Mouse (Mus musculus) stomach, postnatal 0 days (tissue): Measurements from ENCODE around the gene 1810013L24Rik. TPM values are rescaled to one million over a fixed set of nuclear protein-coding genes. Genes with fewer than 3 reads are reported as not detected.

Experiments used
- ATAC-seq: fragments of 200-750 bp; cut with Nextera tagmentation; 2 replicates; pipeline ENCODE4 v1.8.0; 2017; ENCODE audit not compliant: low FRiP score, low TSS enrichment
- DNase-seq: peaks from one replicate; pipeline ENCODE4 v3.0.0-alpha.2; 2016; ENCODE audit warnings: low spot score
- H3K27ac ChIP-seq: fragments of 300-500 bp; sonication (generic); replicated peaks from 2 replicates; pipeline ENCODE4 v1.5.1; 2014; ENCODE audit warnings: mild to moderate bottlenecking, control low read depth
- H3K27me3 ChIP-seq: fragments of 300-500 bp; sonication (generic); 2 replicates; pipeline ENCODE4 v1.6.1; 2014; ENCODE audit warnings: low read length; ENCODE audit not compliant: control insufficient read depth, insufficient read depth
- H3K36me3 ChIP-seq: fragments of 300-500 bp; sonication (generic); 2 replicates; pipeline ENCODE4 v1.6.1; 2014; ENCODE audit warnings: low read length, mixed read lengths; ENCODE audit not compliant: control insufficient read depth, insufficient read depth
- H3K4me1 ChIP-seq: fragments of 300-500 bp; sonication (generic); replicated peaks from 2 replicates; pipeline ENCODE4 v1.6.1; 2014; ENCODE audit warnings: antibody characterized with exemption; ENCODE audit not compliant: control insufficient read depth, insufficient read depth
- H3K4me2 ChIP-seq: fragments of 300-500 bp; sonication (generic); replicated peaks from 2 replicates; pipeline ENCODE4 v1.6.1; 2014; ENCODE audit warnings: low read depth, mild to moderate bottlenecking, control low read depth, moderate library complexity
- H3K4me3 ChIP-seq: fragments of 300-500 bp; sonication (generic); 2 replicates; pipeline ENCODE4 v1.5.1; 2014; ENCODE audit warnings: low read depth, low read length, control low read depth
- H3K9ac ChIP-seq: fragments of 300-500 bp; sonication (generic); 2 replicates; pipeline ENCODE4 v1.6.1; 2014; ENCODE audit warnings: mild to moderate bottlenecking, low read length, control low read depth, mixed read lengths
- H3K9me3 ChIP-seq: fragments of 300-500 bp; sonication (generic); 2 replicates; pipeline ENCODE4 v1.6.1; 2016; ENCODE audit warnings: low read length; ENCODE audit not compliant: control insufficient read depth
- CTCF ChIP-seq: IDR thresholded peaks from 2 replicates; pipeline ENCODE4 v1.5.1; 2016; ENCODE audit warnings: antibody characterized with exemption, low read depth, mild to moderate bottlenecking, moderate library complexity
- EP300 ChIP-seq: optimal IDR thresholded peaks from 2 replicates; pipeline ENCODE3; 2016; ENCODE audit warnings: antibody characterized with exemption
- WGBS: fragments of 180-500 bp; shearing (Covaris S2); extraction: QIAGEN DNeasy Blood & Tissue Kit; methylation state at CpG from one replicate; pipeline ENCODE4 v1.1.7; 2014; 5-methylcytosine and 5-hydroxymethylcytosine counted together
- polyA plus RNA-seq: library from polyadenylated mRNA; unstranded; fragments of >200 nt; fragmentation: Nextera tagmentation; extraction: Ambion mirVana; gene quantifications from 2 replicates; pipeline ENCODE4 v1.2.1, GENCODE M21; 2015

Gene 1810013L24Rik
- polyA plus RNA-seq, 1 experiment from 2014 or later: 15.6 TPM

GRCm38 (mm10) chr16:8817872-8818271, 12.0 kb upstream of the 1810013L24Rik start:
- ATAC-seq: no peak
- no peak overlapping the region for H3K9ac ChIP-seq
- no peaks in the 10 kb centered on the region for H3K9me3 ChIP-seq
- H3K4me3 ChIP-seq: no peak overlapping the region
- WGBS: 73% methylated on average over 4 of the region's 4 CpGs
- no peak overlapping the region for H3K27ac ChIP-seq
- H3K4me1 ChIP-seq: no peaks in the 10 kb centered on the region
- TF ChIP-seq CTCF: no peak
- no peak for TF ChIP-seq EP300
- no peaks in the 10 kb centered on the region for H3K36me3 ChIP-seq
- DNase-seq: no peak
- no peak overlapping the region for H3K4me2 ChIP-seq
- H3K27me3 ChIP-seq: no peaks in the 10 kb centered on the region

- H3K27me3 ChIP-seq: no peaks in the 10 kb centered on the region
- no peak overlapping the region for H3K9ac ChIP-seq
- no peak overlapping the region for H3K4me2 ChIP-seq
- TF ChIP-seq CTCF (no peak), EP300 (no peak)
- 27% methylated on average over 1 of the region's 1 CpGs for WGBS
- H3K4me3 ChIP-seq: no peak overlapping the region
- peak; percentile 89 for ATAC-seq
- no peaks in the 10 kb centered on the region for H3K4me1 ChIP-seq
- DNase-seq: peak; percentile 76
- H3K36me3 ChIP-seq: no peaks in the 10 kb centered on the region
- no peaks in the 10 kb centered on the region for H3K9me3 ChIP-seq
- H3K27ac ChIP-seq: no peak overlapping the region
These were observed 8.5 kb upstream of the 1810013L24Rik start for GRCm38 (mm10) chr16:8821429-8821828.

- H3K4me3 ChIP-seq: no peak overlapping the region
- ATAC-seq (no peak), DNase-seq (no peak)
- H3K9ac ChIP-seq: no peak overlapping the region
- no peak overlapping the region for H3K4me2 ChIP-seq
- no peaks in the 10 kb centered on the region for H3K27me3 ChIP-seq
- WGBS: 69% methylated on average over 4 of the region's 4 CpGs
- no peak for TF ChIP-seq CTCF
- TF ChIP-seq EP300: no peak
- no peaks in the 10 kb centered on the region for H3K36me3 ChIP-seq
- H3K4me1 ChIP-seq: no peaks in the 10 kb centered on the region
- no peaks in the 10 kb centered on the region for H3K9me3 ChIP-seq
- H3K27ac ChIP-seq: no peak overlapping the region
These were observed 7.3 kb upstream of the 1810013L24Rik start for GRCm38 (mm10) chr16:8822586-8822985.

GRCm38 (mm10) chr16:8823661-8824060, 6.2 kb upstream of the 1810013L24Rik start:
- no peaks in the 10 kb centered on the region for H3K27me3 ChIP-seq
- peak; percentile 76 for ATAC-seq
- no peaks in the 10 kb centered on the region for H3K4me1 ChIP-seq
- H3K9ac ChIP-seq: no peak overlapping the region
- WGBS: 69% methylated on average over 2 of the region's 2 CpGs
- H3K9me3 ChIP-seq: no peaks in the 10 kb centered on the region
- H3K4me3 ChIP-seq: no peak overlapping the region
- H3K27ac ChIP-seq: no peak overlapping the region
- H3K36me3 ChIP-seq: no peaks in the 10 kb centered on the region
- no peak for DNase-seq
- no peak for TF ChIP-seq EP300
- no peak for TF ChIP-seq CTCF
- no peak overlapping the region for H3K4me2 ChIP-seq

- Histone ChIP-seq H3K27me3 (no peaks in the 10 kb centered on the region), H3K9ac (no peak overlapping the region), H3K36me3 (no peaks in the 10 kb centered on the region), H3K4me1 (no peaks in the 10 kb centered on the region), H3K4me3 (no peak overlapping the region), H3K27ac (no peak overlapping the region), H3K4me2 (no peak overlapping the region), H3K9me3 (no peaks in the 10 kb centered on the region)
- DNase-seq (no peak), ATAC-seq (no peak)
- TF ChIP-seq CTCF: no peak
- no peak for TF ChIP-seq EP300
- 82% methylated on average over 7 of the region's 7 CpGs for WGBS
These were observed 2.5 kb upstream of the 1810013L24Rik start for GRCm38 (mm10) chr16:8827366-8827765.

- H3K9ac ChIP-seq: peak overlapping the region; percentile 71
- TF ChIP-seq EP300: peak; percentile 26
- peak; percentile 70 for TF ChIP-seq CTCF
- DNase-seq (peak; percentile 85), ATAC-seq (peak; percentile 59)
- H3K4me2 ChIP-seq: peak overlapping the region; percentile 92
- H3K27ac ChIP-seq: peak overlapping the region; percentile 97
- no peaks in the 10 kb centered on the region for H3K9me3 ChIP-seq
- H3K36me3 ChIP-seq: no peaks in the 10 kb centered on the region
- H3K27me3 ChIP-seq: no peaks in the 10 kb centered on the region
- WGBS: 11% methylated on average over 33 of the region's 33 CpGs
- peaks cover 6% of the 10 kb centered on the region for H3K4me1 ChIP-seq
- H3K4me3 ChIP-seq: peak overlapping the region; percentile 47
These were observed 1.0 kb upstream of the 1810013L24Rik start for GRCm38 (mm10) chr16:8828636-8829563.
